Mouse (Mus musculus): ENCODE data around the gene Terf2ip.

Terf2ip gene

DNA sequence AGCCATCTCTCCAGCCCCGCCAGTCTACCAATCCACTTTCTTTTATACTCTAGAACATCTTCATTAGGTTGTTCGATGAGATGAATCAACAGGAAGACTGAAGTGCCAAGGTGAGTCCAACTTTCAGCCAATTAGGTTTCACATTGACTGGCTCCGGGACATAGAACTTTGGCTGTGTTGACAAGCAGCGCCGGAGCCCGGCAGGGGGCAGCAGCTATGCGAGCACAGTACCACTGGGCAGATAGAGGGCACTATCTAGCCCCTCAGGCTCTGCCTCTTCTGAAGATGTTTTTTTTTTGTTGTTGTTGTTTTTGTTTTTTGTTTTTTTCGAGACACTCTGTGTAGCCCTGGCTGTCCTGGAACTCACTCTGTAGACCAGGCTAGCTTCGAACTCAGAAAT, 40.3 kb downstream of the Terf2ip start:
- CTCF ChIA-PET = interaction anchor here (0.6 to 1.9 kb wide), 8 partner anchors 17 to 198 kb away, joined by 3 to 4 read pairs (median 3); no protein-coding TSS in a partner anchor

DNA sequence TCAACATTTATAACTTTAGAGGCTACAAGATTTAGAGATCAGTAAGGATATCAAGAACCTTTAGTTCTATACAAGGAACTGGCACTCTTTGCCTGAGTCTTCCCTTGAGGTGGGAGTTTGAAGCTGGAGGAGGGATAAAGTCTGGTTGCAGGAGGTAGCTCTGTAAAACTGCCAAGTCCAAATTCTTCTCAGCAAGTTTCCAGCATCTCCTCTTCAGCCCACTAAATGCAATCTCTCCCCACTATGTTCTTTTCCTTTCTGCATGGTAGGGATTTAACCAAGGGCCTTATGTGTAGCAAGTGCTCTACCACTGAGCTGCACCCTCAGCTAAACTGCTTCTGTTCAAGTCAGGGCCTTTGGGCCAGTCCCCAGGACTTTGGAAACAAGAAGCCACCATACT, 43.3 kb downstream of the Terf2ip start:
- ChIA-PET CTCF (interaction anchor here in 1 of 4 experiments (0.5 kb wide), 1 partner anchor 95 kb away, joined by 9 read pairs; no protein-coding TSS in a partner anchor), POLR2A (no interaction called here)

More for the DNA sequence above, 40.3 kb downstream of the Terf2ip start:
- POLR2A ChIA-PET = interaction anchor here in 1 of 4 experiments (0.7 kb wide), 1 partner anchor 303 kb away, joined by 3 read pairs; no protein-coding TSS in a partner anchor

- CTCF ChIA-PET = interaction anchor here in 3 of 4 experiments (0.6 to 1.5 kb wide), 3 partner anchors 11 to 276 kb away, joined by 3 to 4 read pairs (median 4); no protein-coding TSS in a partner anchor
Measured at GRCm38 (mm10) chr8:112061372-112061771, 50.2 kb downstream of the Terf2ip start.

More at GRCm38 (mm10) chr8:112061372-112061771, 50.2 kb downstream of the Terf2ip start:
- POLR2A ChIA-PET = no interaction called here

All from embryonic stem cell, embryonic (primary cell).